Mouse (Mus musculus) mesoderm, embryonic 11.5 days (tissue): ENCODE measurements around the gene Cdc42bpa.

Experiments
- DNase-seq: peaks from one replicate; pipeline ENCODE4 v3.0.0-alpha.2; 2012; ENCODE audit warnings: low read depth, low spot score

The Cdc42bpa gene

GRCm38 (mm10) chr1:180031705-180032548 is 71.7 kb downstream of the Cdc42bpa start:
- DNase-seq: no peak

GRCm38 (mm10) chr1:180037461-180037860 is 77.2 kb downstream of the Cdc42bpa start:
- no peak for DNase-seq

GRCm38 (mm10) chr1:180044160-180044559 is 83.9 kb downstream of the Cdc42bpa start:
- no peak for DNase-seq

GRCm38 (mm10) chr1:180045172-180045571 is 84.9 kb downstream of the Cdc42bpa start:
- DNase-seq: no peak

GRCm38 (mm10) chr1:180089176-180089575 is 128.9 kb downstream of the Cdc42bpa start:
- no peak for DNase-seq

GRCm38 (mm10) chr1:180098426-180098825 is 138.2 kb downstream of the Cdc42bpa start:
- DNase-seq: no peak

GRCm38 (mm10) chr1:180104567-180104966 is 144.3 kb downstream of the Cdc42bpa start:
- no peak for DNase-seq

GRCm38 (mm10) chr1:180109050-180109449 is 148.8 kb downstream of the Cdc42bpa start:
- peak; percentile 18 for DNase-seq

- peak; percentile 23 for DNase-seq
Measured at GRCm38 (mm10) chr1:180116525-180116924, 156.3 kb downstream of the Cdc42bpa start.

- peak; percentile 39 for DNase-seq
Measured at GRCm38 (mm10) chr1:180118233-180118632, 158.0 kb downstream of the Cdc42bpa start.

- DNase-seq: no peak
Measured at GRCm38 (mm10) chr1:180128077-180128792, 168.0 kb downstream of the Cdc42bpa start.

GRCm38 (mm10) chr1:180131402-180131801 is 171.1 kb downstream of the Cdc42bpa start:
- DNase-seq: no peak

- no peak for DNase-seq
Measured at GRCm38 (mm10) chr1:180132187-180132586, 171.9 kb downstream of the Cdc42bpa start.

GRCm38 (mm10) chr1:180139158-180139557 is 178.9 kb downstream of the Cdc42bpa start:
- DNase-seq: no peak

GRCm38 (mm10) chr1:180140970-180141369 is 180.7 kb downstream of the Cdc42bpa start:
- DNase-seq: no peak

- DNase-seq: no peak
Measured at GRCm38 (mm10) chr1:180148036-180148435, 187.8 kb downstream of the Cdc42bpa start.

- DNase-seq: no peak
Measured at GRCm38 (mm10) chr1:180148563-180148962, 188.3 kb downstream of the Cdc42bpa start.

- DNase-seq: no peak
Measured at GRCm38 (mm10) chr1:180151191-180151590, 190.9 kb downstream of the Cdc42bpa start.

- DNase-seq: no peak
Measured at GRCm38 (mm10) chr1:180158648-180159047, 198.4 kb downstream of the Cdc42bpa start.

GRCm38 (mm10) chr1:180160545-180160944 is 200.3 kb downstream of the Cdc42bpa start:
- no peak for DNase-seq

GRCm38 (mm10) chr1:180161160-180161559 is 200.9 kb downstream of the Cdc42bpa start:
- DNase-seq: no peak

GRCm38 (mm10) chr1:180161566-180162355 is 201.5 kb downstream of the Cdc42bpa start:
- DNase-seq: no peak
